Mouse (Mus musculus) brain, embryonic 14.5 days (tissue): ENCODE data around the gene Zfp831.

Experiments used
- CTCF ChIP-seq: fragments of 200-500 bp; IDR thresholded peaks from 2 replicates; pipeline ENCODE4 v1.5.1; 2012; ENCODE audit warnings: inconsistent platforms, mild to moderate bottlenecking, moderate library complexity, borderline replicate concordance; ENCODE audit not compliant: insufficient read depth, insufficient read length; ENCODE audit errors: extremely low read depth
- POLR2A ChIP-seq: fragments of 200-500 bp; IDR thresholded peaks from 2 replicates; pipeline ENCODE4 v1.6.1; 2012; ENCODE audit warnings: mild to moderate bottlenecking, inconsistent platforms, borderline replicate concordance; ENCODE audit not compliant: poor library complexity, insufficient read depth, insufficient read length, severe bottlenecking; ENCODE audit errors: extremely low read depth

DNA sequence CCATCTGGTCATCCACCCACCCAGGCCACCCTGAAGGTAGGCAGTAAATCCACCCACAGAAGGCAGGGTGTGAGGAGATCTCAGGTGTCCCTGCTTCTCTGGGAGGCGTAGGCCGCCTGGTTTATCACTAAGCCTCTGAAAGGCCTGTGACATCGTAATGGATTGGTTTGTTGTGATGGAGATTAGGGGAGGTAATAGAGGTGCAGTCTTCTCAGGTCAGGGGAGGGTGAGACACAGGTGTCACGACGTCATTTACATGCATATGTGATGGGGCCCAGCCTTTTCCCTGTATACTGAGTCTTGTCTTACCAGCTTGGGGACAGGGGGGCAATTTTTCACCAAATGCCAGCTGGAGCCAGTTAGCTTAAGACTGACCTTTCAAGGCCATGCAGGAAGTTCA, 22.1 kb downstream of the Zfp831 start:
- TF ChIP-seq CTCF = no peak
- no peak for TF ChIP-seq POLR2A
